Mouse (Mus musculus): ENCODE measurements at regions not wholly inside any gene's neighbourhood (a gene's known extent, or its start where the extent isn't known, plus 50 kb on each side); places are given as distances from the start of the nearest gene placed in this dataset.
A peak's percentile ranks its signal among the peaks of the same experiment; 100 is the strongest.

DNA sequence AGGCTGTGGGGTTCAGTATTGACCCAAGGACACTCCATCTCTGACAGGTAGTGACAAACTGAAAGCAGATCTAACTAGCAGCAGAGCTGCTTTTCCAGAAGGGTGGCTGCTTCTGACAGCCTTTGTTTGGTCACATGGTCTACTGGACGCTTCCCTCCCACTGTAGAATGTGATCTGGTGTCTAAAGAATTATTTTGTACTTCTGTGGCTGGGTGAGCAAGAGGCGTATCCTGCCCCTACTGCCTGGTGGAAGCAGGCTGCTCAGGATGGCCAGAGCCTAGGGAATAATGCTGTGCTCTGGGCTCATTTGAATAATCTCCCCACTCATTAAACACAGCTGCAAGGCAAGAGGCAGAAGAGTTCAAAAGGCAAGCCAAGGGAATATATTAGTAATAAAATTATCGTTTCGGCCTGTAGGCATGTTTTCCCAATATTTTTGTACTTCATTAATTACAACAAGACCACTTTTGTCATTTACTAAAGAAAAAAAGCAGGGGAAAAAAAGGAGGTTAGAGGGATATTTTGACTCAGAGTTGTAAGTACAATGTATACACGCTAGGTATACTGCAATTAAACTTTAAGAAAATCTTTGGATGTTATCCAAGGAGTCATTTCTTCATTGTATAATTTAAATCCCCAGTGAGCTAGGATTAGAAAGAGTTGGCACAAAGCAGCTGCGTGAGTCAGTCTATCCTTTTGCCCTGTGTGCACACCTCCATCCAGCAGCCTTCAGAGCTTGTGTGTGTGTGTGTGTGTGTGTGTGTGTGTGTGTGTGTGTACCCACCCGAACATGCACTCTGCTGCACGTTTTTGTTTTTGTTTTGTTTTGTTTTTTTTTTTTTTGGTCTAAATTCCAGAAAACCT is 504.3 kb upstream of the Tmpo start:
- TF ChIP-seq CEBPB (IDR thresholded peaks at IDR 0.05; ENCODE audit: insufficient read depth, poor library complexity, severe bottlenecking) (no peak), USF1 (IDR thresholded peaks at IDR 0.05; ENCODE audit: low read depth) (peak; percentile 53), MYOD1 (IDR thresholded peaks at IDR 0.05; ENCODE audit: control insufficient read depth in 1 of 3, insufficient read length in 2 of 3, low read depth in 2 of 3) (no peak)

Data from myocyte (in vitro differentiated cells).